Mouse (Mus musculus) embryo, embryonic 11 days (tissue): ENCODE measurements around the gene March5.
"Not testable (repeated sequence)": the region's sequence is repeated elsewhere in the genome, so short reads cannot be mapped to it uniquely, and the experiment has no call there.

ENCODE experiments used
- DNase-seq: peaks from one replicate; pipeline ENCODE4 v3.0.0-alpha.2; 2015

March5 gene

GRCm38 (mm10) chr19:37209467-37210128, 2.3 kb downstream of the March5 start:
- DNase-seq, result no peak

GRCm38 (mm10) chr19:37210457-37210856, 3.1 kb downstream of the March5 start:
- no peak for DNase-seq

GRCm38 (mm10) chr19:37211416-37211815, 4.1 kb downstream of the March5 start:
- no peak for DNase-seq

- DNase-seq, result no peak
Measured at GRCm38 (mm10) chr19:37214711-37215110, 7.4 kb downstream of the March5 start.

GRCm38 (mm10) chr19:37225197-37225862, 18.0 kb downstream of the March5 start:
- no peak for DNase-seq

GRCm38 (mm10) chr19:37232598-37232997, 25.3 kb downstream of the March5 start:
- not testable (repeated sequence) for DNase-seq

GRCm38 (mm10) chr19:37233561-37234539, 26.5 kb downstream of the March5 start:
- DNase-seq, result peak; percentile 52

GRCm38 (mm10) chr19:37235818-37236217, 28.5 kb downstream of the March5 start:
- DNase-seq, result no peak

- DNase-seq, result no peak
Measured at GRCm38 (mm10) chr19:37237306-37237705, 30.0 kb downstream of the March5 start.

GRCm38 (mm10) chr19:37237712-37238437, 30.5 kb downstream of the March5 start:
- DNase-seq, result peak; percentile 33

GRCm38 (mm10) chr19:37238651-37239050, 31.3 kb downstream of the March5 start:
- peak; percentile 14 for DNase-seq

- peak; percentile 77 for DNase-seq
Measured at GRCm38 (mm10) chr19:37239096-37239495, 31.8 kb downstream of the March5 start.

- no peak for DNase-seq
Measured at GRCm38 (mm10) chr19:37241201-37241600, 33.9 kb downstream of the March5 start.

- no peak for DNase-seq
Measured at GRCm38 (mm10) chr19:37242707-37243106, 35.4 kb downstream of the March5 start.

- DNase-seq, result no peak
Measured at GRCm38 (mm10) chr19:37246859-37247258, 39.5 kb downstream of the March5 start.

GRCm38 (mm10) chr19:37248199-37248598, 40.9 kb downstream of the March5 start:
- DNase-seq, result no peak

GRCm38 (mm10) chr19:37252104-37252503, 44.8 kb downstream of the March5 start:
- DNase-seq, result no peak

GRCm38 (mm10) chr19:37255321-37255720, 48.0 kb downstream of the March5 start:
- no peak for DNase-seq

GRCm38 (mm10) chr19:37262389-37262788, 55.0 kb downstream of the March5 start:
- no peak for DNase-seq

- no peak for DNase-seq
Measured at GRCm38 (mm10) chr19:37263566-37263942, 56.2 kb downstream of the March5 start.

- peak; percentile 10 for DNase-seq
Measured at GRCm38 (mm10) chr19:37263943-37264897, 56.9 kb downstream of the March5 start.
